Mouse (Mus musculus) monocyte, adult 2 months (primary cell): Measurements from ENCODE around the gene Aldh16a1.
"Not testable (repeated sequence)": the region's sequence is repeated elsewhere in the genome, so short reads cannot be mapped to it uniquely, and the experiment has no call there.

ENCODE experiments used
- DNase-seq, 2 experiments: peaks; one replicate each; pipeline ENCODE4 v3.0.0; 2022; ENCODE audit warnings: low spot score in 2 of 2, low read depth in 1 of 2

Gene Aldh16a1

DNA sequence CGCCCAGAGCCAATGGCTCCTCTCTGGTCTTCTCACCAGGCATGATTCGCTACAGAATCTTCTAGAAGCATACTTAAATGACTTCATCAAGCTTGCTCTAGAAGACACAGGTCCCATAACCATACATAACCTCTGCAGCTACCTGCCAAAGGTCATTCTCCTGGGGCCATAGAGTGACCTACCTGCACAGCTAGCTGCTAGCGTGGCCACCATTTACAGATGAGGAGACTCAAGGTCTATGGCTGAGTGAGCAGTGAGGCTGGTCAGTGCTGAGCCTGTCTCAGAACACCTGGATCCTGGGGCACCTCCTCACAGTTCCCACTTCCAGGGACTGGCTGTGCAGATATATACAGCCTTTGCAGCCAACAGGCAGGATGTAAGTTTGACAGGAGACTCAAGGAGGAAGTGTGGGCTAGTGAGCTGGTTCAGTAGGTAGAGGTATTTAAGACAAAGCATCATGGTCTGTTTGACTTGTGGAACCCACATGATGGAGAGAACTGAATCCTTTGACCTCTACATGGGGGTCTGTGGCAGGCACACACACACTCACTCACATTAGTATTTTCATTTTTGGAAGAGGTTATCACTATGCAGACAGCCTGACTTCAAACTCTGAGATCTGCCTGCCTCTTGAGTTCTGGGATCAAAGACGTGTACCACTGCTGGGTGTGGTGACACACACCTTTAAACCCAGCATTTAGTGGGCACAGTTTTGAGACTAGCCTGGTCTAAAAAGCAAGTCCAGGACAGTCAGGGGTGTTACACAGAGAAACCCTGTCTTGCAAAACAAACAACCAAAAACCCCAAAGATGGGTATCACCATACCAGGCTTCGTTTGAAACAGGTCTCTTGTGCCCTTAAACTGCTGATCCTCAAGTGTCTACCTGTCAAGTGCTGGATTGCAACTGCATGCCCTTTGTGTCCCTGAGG is 34.3 kb downstream of the Aldh16a1 start:
- DNase-seq: no peak

DNA sequence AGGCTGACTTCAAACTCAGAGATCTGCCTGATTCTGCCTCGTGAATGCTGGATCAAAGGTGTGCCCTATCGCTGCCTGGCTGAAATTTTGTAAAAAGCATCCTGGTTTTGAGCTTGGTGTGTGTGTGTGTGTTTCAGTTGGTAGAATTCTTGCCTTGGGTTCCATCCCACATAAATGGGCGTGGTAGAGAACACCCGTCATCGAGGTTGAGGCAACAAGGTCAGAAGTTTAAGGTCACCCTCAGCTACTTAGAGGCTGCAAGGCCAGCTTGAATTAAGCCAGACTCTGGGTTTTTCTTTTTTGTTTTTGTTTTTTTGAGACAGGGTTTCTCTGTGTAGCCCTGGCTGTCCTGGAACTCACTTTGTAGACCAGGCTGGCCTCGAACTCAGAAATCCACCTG is 36.0 kb downstream of the Aldh16a1 start:
- DNase-seq: no peak

DNA sequence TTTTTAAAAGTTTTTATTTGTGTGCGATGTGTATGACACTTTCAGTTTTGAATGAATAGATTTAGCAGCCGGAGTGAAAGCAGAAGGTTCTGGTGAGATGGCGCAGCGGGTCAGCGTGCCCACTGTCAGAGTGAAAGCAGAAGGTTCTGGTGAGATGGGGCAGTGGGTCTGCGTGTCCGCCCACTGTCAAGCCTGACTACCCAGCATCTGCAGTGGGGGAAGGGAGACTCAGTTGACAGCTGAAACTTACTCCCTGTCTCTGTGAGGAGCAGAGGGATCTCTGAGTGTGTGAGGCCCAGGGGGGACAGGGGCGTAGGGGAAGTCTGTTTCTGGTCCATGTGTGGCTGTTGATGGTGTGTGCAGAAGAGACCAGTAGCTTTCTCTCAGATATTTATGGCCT is 36.8 kb downstream of the Aldh16a1 start:
- DNase-seq: no peak

DNA sequence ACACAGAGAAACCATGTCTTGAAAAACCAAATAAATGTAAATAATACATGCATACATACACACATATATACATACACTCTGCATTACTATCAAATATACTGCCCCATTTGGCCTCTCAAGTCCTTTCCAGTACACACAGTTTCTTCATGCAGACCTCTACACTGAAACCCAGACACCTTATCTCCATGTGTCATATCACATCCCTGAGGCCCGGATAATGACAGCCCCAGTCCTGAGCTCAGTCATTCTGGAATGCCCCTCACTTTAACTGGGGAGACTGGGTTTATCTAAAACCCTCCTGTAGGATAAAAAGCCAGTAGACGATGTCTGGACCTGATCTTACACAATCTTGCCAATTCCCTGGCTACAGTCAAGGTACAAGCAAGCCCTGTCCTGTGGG is 40.9 kb downstream of the Aldh16a1 start:
- DNase-seq: no peak

DNA sequence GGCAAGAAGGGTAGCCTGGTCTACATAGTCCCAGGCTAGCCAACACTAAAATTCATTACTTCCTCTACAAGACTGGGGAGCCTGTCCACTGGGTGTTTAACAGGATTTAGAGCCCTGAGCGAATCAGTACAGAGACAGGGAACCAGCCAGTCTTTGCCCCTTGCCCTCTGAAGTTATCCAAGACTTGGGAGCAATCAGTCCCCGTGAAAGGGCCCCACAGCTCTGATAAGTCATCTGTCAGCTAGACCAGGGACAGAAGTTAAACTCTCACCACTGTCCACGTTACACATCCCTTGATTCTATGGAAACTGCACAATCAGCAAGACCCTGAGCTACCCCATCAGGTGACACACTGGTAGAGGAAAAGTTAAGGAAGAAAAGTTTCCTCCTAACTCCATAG is 41.9 kb downstream of the Aldh16a1 start:
- DNase-seq: no peak

DNA sequence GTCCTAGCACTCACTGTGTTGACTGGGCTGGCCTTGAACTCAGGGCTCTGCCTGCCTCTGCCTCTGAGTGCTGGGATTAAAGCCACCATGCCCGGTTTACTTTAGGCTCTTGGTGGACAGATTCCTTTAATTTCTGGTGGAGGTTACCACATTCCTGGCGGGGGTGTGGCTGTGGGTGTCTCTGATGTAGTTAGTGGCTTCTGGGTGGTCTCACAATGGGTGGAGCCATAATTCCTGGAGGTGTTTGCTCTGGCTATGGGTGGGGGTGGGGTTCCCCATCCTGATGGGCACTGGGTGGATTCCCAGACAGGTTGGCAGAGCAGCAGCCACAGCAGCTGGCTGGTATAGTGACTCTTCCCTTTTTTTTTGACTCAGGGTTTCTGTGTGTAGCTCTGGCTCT is 42.4 kb downstream of the Aldh16a1 start:
- no peak for DNase-seq

DNA sequence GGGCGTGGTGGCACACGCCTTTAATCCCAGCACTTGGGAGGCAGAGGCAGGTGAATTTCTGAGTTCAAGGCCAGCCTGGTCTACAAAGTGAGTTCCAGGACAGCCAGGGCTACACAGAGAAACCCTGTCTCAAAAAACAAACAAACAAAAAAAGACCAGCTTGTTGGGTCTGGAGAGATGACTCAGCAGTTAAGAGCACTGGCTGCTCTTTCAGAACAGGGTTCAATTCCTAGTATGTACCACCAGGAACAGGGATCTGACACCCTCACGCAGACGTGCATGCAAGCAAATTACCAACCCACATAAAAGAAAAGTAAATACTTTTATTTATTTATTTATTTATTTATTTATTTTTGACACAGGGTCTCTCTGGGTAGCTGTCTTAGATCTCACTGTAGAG is 44.3 kb downstream of the Aldh16a1 start:
- not testable (repeated sequence) for DNase-seq

DNA sequence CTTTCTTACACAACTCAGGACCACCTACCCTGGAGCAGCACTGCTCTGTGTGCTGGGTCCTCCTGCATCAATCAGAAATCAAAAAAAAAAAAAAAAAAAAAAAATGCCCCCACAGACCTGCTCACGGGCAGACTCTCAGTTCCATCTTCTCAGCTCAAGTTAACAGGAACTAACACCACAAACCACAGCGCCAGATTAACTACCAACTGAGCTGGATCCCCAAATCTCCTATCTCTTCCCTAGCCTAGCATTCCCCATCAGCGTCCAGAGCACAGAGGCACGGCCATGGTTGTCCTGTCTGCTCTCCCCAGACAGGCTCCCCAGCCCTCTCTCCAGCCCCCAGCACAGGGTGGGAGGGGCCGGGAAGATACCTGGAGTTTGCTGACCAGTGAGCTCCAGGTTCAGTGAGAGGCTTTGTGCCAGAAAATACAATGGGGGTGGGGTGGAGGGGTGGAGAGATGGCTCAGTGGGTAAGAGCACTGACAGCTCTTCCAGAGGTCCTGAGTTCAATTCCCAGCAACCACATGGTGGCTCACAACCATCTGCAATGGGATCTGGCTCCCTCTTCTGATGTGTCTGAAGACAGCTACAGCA is 47.2 kb downstream of the Aldh16a1 start:
- no peak for DNase-seq

DNA sequence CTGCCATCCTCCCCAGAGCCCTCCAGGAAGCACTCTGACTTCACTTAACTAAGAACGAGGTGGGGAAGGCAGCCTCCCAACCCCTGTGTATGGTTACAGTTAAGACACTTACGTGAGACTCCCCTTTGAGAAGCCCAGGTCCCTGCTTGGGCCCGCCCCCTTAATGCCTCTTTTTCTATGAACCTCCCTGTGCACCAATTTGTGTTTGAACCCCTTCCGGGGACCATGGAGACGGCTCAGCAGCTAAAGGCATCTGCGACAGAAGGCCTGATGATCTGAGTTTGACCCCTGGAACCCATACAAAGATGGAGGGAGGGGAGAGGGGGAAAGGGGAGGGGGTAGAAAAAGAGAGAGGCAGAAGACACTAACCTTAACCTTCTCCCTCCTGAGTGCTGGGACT is 47.9 kb downstream of the Aldh16a1 start:
- DNase-seq: no peak

DNA sequence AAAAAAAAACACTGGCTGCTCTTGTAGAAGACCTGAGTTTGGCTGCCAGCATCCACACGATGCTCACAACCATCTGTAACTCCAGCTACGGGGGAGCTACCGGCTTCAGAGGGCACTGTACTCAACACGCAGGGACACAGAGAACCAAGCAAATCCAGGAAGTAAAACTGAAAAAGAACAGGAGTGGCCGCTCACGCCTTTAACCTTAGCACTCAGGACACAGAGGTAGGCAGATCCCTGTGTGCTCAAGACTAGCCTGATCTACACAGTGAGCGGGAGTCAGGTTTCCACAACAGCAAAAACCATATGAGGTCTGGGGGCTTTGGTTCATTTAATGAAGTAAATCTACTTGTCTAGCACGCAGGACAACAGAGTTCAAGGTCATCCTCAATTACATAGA is 48.9 kb downstream of the Aldh16a1 start:
- no peak for DNase-seq

DNA sequence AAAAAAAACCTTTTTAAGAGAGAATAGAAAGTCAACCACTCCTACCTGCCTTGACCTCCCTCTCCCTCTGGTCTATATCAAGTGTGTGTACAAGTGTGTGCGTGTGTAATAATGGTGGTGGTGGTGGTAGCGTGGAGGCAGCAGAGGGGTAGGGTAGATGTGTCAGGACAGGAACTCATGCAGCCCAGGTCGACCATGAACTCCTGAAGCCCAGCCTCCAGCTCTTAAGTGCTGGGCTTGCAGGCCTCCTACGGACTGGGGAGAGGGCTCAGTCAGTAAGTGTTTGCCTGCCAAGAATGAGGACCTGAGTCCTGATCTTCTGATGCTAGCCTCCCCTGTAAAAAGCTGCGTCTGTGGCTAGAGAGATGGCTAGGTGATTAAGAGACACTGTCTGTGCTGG is 49.4 kb downstream of the Aldh16a1 start:
- no peak for DNase-seq

DNA sequence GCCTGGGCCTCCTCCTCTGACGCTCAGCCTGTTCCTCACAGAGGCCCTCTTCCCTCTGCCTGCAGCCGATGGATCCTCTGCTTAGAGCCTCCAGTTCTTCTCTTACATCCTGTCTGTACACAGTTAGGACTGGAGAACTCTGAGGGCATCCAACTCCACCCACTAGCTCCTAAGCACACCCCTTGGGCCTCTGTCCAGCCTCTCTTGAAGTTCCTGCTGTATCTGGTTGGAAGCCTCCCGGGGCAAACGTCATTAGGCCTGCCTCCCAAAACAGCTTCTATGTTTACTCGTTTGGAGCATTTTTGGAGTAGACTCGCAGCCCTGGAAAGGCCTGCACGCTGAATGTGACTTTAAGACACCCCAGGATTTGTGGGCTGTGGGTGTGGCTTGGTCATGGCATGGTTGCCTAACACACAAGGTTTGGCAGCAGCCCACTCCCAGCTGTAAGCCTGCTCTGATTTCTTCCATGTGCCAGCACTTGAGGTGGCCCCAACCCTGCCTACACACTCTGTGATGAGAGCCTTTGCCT is 50.7 kb downstream of the Aldh16a1 start, which contains the start of gene Fcgrt:
Fcgrt (minus strand) TSS at position 200 of the 529 bp plus-strand sequence.
- peak; percentile 58 to 72 for DNase-seq

DNA sequence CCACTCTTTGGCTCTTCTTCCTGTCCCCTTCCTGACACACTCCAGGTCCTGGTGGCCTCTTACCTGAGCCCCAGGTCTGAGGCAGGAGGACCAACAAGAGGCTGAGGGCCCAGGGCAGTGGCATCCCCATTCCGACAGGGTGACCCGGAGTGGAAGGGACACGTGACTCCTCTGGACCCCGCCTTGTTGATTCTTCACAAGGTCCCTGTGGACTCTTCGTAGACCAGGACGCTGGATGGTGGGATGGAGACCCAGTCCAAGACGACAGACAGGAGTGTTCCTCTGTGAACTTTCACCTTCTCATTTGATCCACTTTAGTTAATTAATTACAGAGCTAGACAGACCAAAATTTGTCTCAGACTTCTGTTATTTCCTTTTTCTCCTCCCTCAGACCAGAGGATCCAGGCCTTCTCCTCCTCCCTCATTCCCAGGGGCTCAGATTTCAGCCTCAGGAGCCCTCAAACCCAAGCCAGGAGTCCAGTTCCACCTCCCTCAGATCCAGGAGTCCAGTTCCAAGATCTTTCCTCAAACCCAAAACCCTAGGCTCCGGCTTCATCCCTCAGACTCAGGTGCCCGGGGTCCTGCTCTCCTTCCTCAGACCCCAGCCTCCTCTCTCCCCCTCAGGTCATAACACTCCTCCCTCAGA is 51.3 kb downstream of the Aldh16a1 start:
- DNase-seq: no peak

DNA sequence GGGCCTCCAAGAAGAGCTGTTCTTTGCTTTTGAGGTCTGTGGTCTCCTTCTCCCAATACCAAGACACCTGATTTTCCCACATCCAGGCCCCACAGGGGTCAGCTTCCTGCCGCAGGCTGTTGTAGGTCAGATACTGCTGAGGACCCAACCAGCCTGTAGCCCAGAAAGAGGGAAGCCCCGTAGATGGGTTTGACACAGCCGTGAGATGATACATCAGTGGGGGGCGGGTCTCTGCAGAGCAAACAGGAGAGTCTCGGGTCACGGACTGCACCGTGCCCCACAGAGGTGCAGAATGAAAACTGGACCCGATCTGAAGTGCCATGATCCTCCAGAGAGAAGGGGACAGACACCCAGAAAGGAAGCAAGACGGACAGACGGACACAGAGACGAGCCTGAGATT is 51.9 kb downstream of the Aldh16a1 start:
- no peak for DNase-seq

DNA sequence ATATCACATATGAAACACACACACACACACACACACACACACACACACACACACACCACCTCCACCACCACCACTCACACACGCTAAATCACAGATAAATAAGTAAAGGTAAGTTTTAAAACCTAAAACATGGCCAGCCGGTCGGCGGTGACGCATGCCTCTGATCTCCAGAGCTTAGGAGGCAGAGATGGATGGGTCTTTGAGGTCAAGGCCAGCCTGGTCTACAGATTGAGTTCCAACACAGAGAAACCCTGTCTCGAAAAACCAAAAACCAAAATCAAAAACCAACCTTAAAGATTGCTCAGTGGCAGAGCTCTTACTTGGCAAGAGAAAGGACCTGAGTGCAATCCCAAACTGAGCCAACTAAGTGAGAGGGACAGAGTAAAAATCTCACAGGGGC is 54.3 kb downstream of the Aldh16a1 start:
- no peak for DNase-seq

DNA sequence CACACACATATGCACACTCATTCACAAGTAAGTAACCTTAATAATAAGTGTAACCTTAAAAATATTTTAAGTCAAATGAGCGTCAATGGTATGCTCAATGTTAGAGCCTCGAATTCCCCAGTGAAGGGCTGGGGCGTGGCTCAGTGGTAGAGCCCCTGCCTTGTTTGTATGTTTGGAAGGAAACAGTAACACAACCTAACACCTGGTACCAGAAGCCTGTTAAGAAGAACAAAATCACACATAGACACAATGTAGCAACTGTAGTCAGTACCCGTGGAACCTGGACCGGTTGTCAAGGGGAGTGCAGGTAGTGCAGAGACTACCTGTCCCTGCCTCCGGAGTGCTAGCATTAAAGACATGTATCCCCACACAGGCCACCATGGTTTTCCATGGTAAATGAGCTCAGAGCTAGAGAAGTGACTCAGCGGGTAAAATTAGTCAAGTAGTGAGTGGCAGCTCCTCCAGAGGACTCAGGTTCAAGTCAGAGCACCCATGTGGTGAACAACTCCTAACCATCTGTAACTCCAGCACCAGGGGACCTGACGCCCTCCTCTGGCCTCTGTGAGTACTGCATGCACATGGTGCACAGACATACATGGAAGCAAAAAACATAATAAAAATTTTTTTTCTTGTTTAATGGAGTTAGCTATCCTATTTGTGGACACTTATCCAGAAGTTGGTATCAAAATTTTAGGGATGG is 55.7 kb downstream of the Aldh16a1 start:
- no peak for DNase-seq

DNA sequence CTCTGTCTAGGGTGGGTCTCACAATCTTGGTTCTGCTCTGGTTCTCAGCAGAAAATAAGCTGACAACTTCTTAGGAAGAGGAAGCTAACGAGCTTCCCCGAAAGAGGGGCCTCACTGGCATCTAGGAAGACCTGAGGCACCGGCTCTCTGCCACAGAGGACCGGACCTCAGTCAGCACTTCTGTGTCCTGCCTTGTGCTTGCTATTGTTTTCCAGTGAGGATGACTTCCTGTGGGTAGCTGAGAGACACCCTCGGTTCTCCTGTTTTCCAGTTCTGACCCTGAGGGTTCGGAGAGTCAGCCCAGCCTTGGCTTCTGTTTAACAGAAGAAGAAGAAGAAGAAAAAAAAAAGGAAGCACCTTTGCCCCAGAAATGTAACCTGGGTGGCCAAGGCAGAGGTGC is 56.9 kb downstream of the Aldh16a1 start:
- no peak for DNase-seq

DNA sequence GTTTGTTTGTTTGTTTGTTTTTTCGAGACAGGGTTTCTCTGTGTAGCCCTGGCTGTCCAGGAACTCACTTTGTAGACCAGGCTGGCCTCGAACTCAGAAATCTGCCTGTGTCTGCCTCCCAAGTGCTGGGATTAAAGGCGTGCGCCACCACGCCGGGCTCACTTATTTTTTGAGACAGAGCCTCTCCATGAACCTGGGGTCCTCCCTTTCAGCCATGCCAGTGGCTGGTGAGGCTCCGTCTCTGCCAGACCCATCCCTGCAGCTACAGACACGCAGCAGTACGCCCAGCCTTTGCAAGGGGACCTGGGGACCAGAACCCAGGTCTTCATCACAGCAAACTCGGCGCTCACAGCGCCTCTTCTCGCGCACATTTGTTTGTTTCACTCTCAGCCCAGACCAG is 58.4 kb downstream of the Aldh16a1 start:
- not testable (repeated sequence) for DNase-seq

DNA sequence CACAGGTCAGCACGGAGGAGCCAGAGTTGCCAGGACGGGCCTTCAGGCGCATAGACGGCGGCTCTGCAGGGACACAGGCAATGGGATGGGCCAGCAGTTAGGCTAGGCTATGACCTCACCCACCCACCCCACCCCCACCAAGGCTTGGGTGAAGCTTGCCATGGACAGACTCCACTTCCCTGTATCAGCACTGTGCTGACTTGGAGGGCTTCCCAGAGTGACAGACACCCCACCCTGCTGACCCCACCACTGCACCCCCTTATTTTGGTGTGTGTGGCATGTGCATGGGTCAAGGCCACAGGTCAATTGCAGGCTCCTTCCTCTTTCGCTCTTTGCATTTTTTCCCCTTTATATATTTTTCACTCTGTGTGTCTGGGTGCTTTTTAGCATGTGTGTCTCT is 59.0 kb downstream of the Aldh16a1 start:
- no peak for DNase-seq

DNA sequence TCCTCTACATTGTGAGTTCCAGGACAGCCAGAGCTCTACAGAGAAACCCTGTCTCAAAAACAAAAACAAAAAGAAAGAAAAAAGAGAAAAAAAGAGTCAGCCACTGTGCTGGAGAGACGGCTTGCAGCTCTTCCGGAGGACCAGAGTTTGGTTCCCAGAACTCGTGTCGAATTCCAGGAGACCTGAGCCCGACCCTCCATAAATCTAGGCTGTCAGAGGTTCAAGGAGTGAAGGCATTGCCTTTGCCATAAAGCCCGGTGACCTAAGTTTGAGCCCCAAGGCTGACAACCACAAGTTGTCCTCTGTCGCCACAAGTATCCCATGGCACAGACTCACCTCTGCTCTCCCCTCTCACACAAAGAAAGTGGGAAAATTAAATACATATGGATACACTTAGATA is 60.3 kb downstream of the Aldh16a1 start:
- no peak for DNase-seq

DNA sequence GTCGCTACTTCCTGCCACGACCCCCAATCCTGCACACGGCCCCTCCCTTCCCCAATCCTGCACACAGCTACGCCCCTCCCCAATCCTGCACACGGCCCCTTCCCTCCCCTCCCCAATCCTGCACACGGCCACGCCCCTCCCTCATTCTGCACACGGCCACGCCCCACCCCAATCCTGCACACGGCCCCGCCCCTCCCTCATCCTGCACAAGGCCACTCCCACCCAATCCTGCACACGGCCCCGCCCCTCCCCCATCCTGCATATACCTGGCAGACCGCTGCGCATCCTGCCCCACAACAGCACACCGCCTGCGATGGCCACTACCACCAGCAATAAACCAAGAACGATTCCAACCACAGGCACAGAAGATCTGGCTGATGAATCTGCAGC is 60.9 kb downstream of the Aldh16a1 start:
- no peak for DNase-seq
